Mouse (Mus musculus) midbrain, embryonic 14.5 days (tissue): ENCODE results near the gene Ebf1. TPM values are rescaled to one million over a fixed set of nuclear protein-coding genes. Genes with fewer than 3 reads are reported as not detected.

Experiments used
- ATAC-seq: fragments of 200-750 bp; cut with Nextera tagmentation; 2 replicates; pipeline ENCODE4 v1.8.0; 2017; ENCODE audit warnings: moderate number of reproducible peaks, moderate library complexity; ENCODE audit not compliant: low FRiP score, low TSS enrichment
- DNase-seq: peaks from one replicate; pipeline ENCODE4 v3.0.0-alpha.2; 2015
- H3K27ac ChIP-seq: fragments of 300-500 bp; sonication (generic); replicated peaks from 2 replicates; pipeline ENCODE4 v1.5.1; 2014; ENCODE audit warnings: mild to moderate bottlenecking, low read depth, low read length, moderate library complexity
- H3K27me3 ChIP-seq: fragments of 300-500 bp; sonication (generic); 2 replicates; pipeline ENCODE4 v1.6.1; 2014; ENCODE audit warnings: low read length, control low read depth, mixed read lengths; ENCODE audit not compliant: control insufficient read depth, insufficient read depth
- H3K36me3 ChIP-seq: fragments of 300-500 bp; sonication (generic); 2 replicates; pipeline ENCODE4 v1.6.1; 2014; ENCODE audit warnings: low read length, control low read depth; ENCODE audit not compliant: control insufficient read depth, insufficient read depth
- H3K4me1 ChIP-seq: fragments of 300-500 bp; sonication (generic); 2 replicates; pipeline ENCODE4 v1.6.1; 2014; ENCODE audit warnings: mild to moderate bottlenecking, antibody characterized with exemption, low read length, control low read depth; ENCODE audit not compliant: control insufficient read depth, insufficient read depth
- H3K4me2 ChIP-seq: fragments of 300-500 bp; sonication (generic); 2 replicates; pipeline ENCODE4 v1.6.1; 2014; ENCODE audit warnings: mild to moderate bottlenecking, low read length, moderate library complexity
- H3K4me3 ChIP-seq: fragments of 300-500 bp; sonication (generic); replicated peaks from 2 replicates; pipeline ENCODE4 v1.5.1; 2014; ENCODE audit warnings: low read depth, low read length
- H3K9ac ChIP-seq: fragments of 300-500 bp; sonication (generic); replicated peaks from 2 replicates; pipeline ENCODE4 v1.6.1; 2014; ENCODE audit warnings: mild to moderate bottlenecking, low read length, moderate library complexity
- H3K9me3 ChIP-seq: fragments of 300-500 bp; sonication (generic); 2 replicates; pipeline ENCODE4 v1.6.1; 2016; ENCODE audit warnings: low read length, control low read depth, mixed read lengths; ENCODE audit not compliant: control insufficient read depth
- WGBS: fragments of 180-500 bp; shearing (Covaris S2); extraction: QIAGEN DNeasy Blood & Tissue Kit; methylation state at CpG from one replicate; pipeline ENCODE4 v1.1.7; 2014; 5-methylcytosine and 5-hydroxymethylcytosine counted together
- polyA plus RNA-seq: library from polyadenylated mRNA; unstranded; fragments of >200 nt; fragmentation: Nextera tagmentation; extraction: Ambion mirVana; gene quantifications from 2 replicates; pipeline ENCODE4 v1.2.1, GENCODE M21; 2014

Gene Ebf1
- polyA plus RNA-seq, 1 experiment from 2014 or later = 112 TPM

DNA sequence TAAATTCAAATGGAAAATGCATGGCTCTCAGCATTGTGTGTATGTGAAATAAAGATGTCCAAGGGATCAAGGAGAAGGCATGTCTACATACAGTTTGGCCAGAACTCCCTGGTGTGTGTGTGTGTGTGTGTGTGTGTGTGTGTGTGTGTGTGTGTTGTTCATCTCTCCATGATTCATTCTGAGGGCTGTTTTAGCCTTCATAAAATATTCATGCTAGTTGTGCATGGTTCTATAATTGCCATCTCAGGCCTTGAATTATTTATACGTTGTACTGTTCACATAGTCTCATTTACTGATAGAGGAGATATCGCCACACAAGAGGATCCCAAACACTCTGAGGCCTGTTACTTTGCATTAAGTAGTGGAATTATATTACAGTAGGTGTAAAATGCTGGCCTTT lies 220.5 kb downstream of the Ebf1 start:
- Histone ChIP-seq H3K27me3 (no peaks in the 10 kb centered on the region), H3K9ac (no peak overlapping the region), H3K27ac (peak overlapping the region; percentile 28; the same call in 1 of the 2 replicates), H3K4me3 (no peak overlapping the region), H3K4me1 (peaks cover 46% of the 10 kb centered on the region), H3K4me2 (no peak overlapping the region), H3K9me3 (no peaks in the 10 kb centered on the region), H3K36me3 (no peaks in the 10 kb centered on the region)
- WGBS = 27% methylated on average over 2 of the region's 2 CpGs
- ATAC-seq = peak; percentile 69; the same call in 1 of the 2 replicates
- DNase-seq = peak; percentile 70

DNA sequence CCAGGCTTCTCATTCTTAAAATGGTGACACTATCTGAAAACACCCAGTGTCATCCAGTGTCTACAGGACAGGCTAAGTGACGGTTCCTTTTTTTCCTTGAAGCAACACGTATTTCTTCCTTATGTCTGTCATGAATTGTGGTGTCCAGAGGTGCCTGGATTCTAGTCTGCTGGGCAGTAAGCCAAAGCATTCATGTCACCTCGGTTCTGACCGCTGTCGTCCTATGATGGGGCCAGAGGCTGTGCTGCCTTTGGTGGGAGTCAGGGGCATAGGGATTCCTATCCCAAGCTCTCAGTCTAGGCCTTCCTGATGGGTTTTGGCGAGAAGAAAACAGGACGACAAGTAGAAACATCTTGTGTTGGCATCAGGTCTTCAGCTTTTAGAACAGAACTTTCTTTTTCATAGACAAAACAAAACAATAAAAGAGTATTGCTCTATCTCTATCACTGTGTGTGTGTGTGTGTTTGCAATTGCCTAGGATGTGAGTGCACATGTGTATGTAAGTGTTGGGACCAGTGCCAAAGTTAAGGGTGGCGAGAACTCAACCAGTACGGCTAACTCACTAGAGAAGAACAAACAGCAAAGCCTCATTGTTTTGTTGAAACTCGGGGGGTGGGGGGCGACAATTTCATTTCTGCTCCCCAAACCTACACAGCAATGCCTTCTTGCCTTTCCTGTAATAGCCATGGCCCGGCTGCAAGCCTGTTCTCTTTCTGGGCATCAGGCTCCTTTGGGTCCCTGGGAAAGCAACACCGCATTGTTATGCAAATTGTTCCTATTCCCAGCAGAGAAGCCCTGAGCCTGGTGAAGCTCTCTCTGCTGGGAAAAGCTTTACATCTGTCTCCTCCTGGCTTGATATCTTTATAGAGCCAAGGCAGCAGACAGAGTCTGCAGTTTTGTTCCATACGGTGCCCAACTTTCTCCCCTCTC lies 224.3 kb downstream of the Ebf1 start:
- DNase-seq = peak; percentile 82
- Histone ChIP-seq H3K9ac (no peak overlapping the region), H3K36me3 (no peaks in the 10 kb centered on the region), H3K27ac (no peak overlapping the region), H3K9me3 (no peaks in the 10 kb centered on the region), H3K4me2 (peak overlapping the region; percentile 15; the same call in 1 of the 2 replicates), H3K4me1 (peaks cover 36% of the 10 kb centered on the region), H3K4me3 (no peak overlapping the region), H3K27me3 (no peaks in the 10 kb centered on the region)
- peak; percentile 75; the same call in 1 of the 2 replicates for ATAC-seq
- 29% methylated on average over 14 of the region's 14 CpGs for WGBS

GRCm38 (mm10) chr11:44851874-44852273 lies 234.8 kb downstream of the Ebf1 start:
- WGBS = 77% methylated on average over 3 of the region's 3 CpGs

DNA sequence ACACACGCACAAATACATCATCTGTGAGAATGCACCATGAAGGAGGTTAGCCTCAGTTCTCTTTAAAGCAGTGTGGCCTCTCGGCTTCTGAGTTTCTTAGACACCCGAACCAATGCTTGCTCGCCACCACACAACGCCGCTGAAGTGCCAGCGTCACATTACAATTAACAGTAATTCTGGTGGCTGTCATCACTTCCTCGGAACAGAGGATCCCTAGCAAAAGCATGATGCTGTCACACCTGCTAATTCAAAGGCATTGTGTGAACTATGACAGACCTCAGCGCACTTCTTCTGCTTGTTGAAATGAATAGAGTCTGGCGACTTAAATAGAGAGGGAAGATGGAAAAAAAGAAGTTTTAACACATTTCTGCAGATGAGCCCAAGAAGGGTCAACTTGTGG lies 235.8 kb downstream of the Ebf1 start:
- Histone ChIP-seq H3K4me1 (0 out of 2 replicates have a peak, but pooled peaks cover 2% of the 10 kb centered on the region), H3K9me3 (no peaks in the 10 kb centered on the region), H3K27ac (no peak overlapping the region), H3K27me3 (no peaks in the 10 kb centered on the region), H3K4me2 (no peak overlapping the region), H3K36me3 (no peaks in the 10 kb centered on the region), H3K9ac (no peak overlapping the region), H3K4me3 (no peak overlapping the region)
- WGBS = 81% methylated on average over 10 of the region's 10 CpGs
- DNase-seq (no peak), ATAC-seq (no peak)

More at GRCm38 (mm10) chr11:44851874-44852273, 234.8 kb downstream of the Ebf1 start:
- Histone ChIP-seq H3K9ac (no peak overlapping the region), H3K4me3 (no peak overlapping the region), H3K9me3 (no peaks in the 10 kb centered on the region), H3K36me3 (no peaks in the 10 kb centered on the region), H3K4me1 (0 out of 2 replicates have a peak, but pooled peaks cover 2% of the 10 kb centered on the region), H3K27me3 (no peaks in the 10 kb centered on the region), H3K27ac (no peak overlapping the region), H3K4me2 (no peak overlapping the region)
- no peak for ATAC-seq
- no peak for DNase-seq

- Histone ChIP-seq H3K9me3 (no peaks in the 10 kb centered on the region), H3K36me3 (no peaks in the 10 kb centered on the region), H3K4me2 (no peak overlapping the region), H3K27me3 (no peaks in the 10 kb centered on the region), H3K9ac (no peak overlapping the region), H3K27ac (no peak overlapping the region), H3K4me1 (0 out of 2 replicates have a peak, but pooled peaks cover 2% of the 10 kb centered on the region), H3K4me3 (no peak overlapping the region)
- ATAC-seq (no peak), DNase-seq (no peak)
- 90% methylated on average over 7 of the region's 7 CpGs for WGBS
Measured at GRCm38 (mm10) chr11:44854496-44854895, 237.4 kb downstream of the Ebf1 start.

GRCm38 (mm10) chr11:44861108-44861507 lies 244.0 kb downstream of the Ebf1 start:
- Histone ChIP-seq H3K4me2 (no peak overlapping the region), H3K4me3 (no peak overlapping the region), H3K27me3 (no peaks in the 10 kb centered on the region), H3K9ac (no peak overlapping the region), H3K9me3 (no peaks in the 10 kb centered on the region), H3K36me3 (no peaks in the 10 kb centered on the region), H3K4me1 (0 out of 2 replicates have a peak, but pooled peaks cover 2% of the 10 kb centered on the region), H3K27ac (no peak overlapping the region)
- no peak for DNase-seq
- WGBS = 61% methylated on average over 5 of the region's 5 CpGs
- no peak for ATAC-seq

GRCm38 (mm10) chr11:44863910-44864309 lies 246.8 kb downstream of the Ebf1 start:
- H3K27me3 ChIP-seq = no peaks in the 10 kb centered on the region
- no peak overlapping the region for H3K4me2 ChIP-seq
- 56% methylated on average over 8 of the region's 8 CpGs for WGBS
- no peaks in the 10 kb centered on the region for H3K9me3 ChIP-seq
- no peak for DNase-seq
- H3K4me3 ChIP-seq = no peak overlapping the region
- H3K27ac ChIP-seq = no peak overlapping the region
- ATAC-seq = no peak
- H3K36me3 ChIP-seq = no peaks in the 10 kb centered on the region
- no peak overlapping the region for H3K9ac ChIP-seq
- H3K4me1 ChIP-seq = peaks cover 5% of the 10 kb centered on the region; the same call in 1 of the 2 replicates

DNA sequence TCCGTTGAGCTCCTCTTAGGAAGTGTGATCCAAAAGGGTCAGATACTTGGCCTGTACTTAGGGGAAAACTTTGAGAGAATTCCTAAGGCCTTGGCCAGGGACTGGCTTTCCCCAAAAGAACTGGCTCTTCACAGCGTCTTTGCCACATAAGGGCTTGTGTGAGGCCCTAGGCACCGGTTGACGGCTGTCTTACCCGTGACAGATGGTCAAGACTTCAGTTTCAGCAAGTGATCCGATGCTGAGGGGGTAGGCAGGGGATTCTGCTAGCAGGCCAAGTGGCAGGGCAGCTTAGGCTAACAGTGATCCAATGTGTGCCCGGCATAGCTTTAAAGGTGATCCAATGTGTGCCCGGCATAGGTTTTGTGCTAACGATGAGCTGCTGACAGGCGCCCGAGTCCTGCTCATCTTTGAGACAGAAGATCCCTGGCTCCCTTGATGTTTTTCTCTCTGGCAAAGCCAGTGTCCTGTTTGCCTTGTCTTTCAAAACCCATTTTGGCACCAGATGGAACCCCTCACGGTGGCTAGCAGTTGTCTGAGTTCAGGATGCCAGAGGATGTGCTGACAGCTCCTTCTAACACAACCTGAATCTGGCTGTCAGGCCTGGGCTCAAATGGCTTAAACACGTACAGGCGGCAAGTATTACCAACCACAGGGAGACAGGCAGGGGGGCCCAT lies 249.5 kb downstream of the Ebf1 start:
- peaks cover 5% of the 10 kb centered on the region; the same call in 1 of the 2 replicates for H3K4me1 ChIP-seq
- WGBS = 66% methylated on average over 14 of the region's 14 CpGs
- H3K9ac ChIP-seq = no peak overlapping the region
- no peak overlapping the region for H3K4me2 ChIP-seq
- no peak overlapping the region for H3K4me3 ChIP-seq
- no peaks in the 10 kb centered on the region for H3K27me3 ChIP-seq
- DNase-seq (no peak), ATAC-seq (no peak)
- no peak overlapping the region for H3K27ac ChIP-seq
- no peaks in the 10 kb centered on the region for H3K36me3 ChIP-seq
- no peaks in the 10 kb centered on the region for H3K9me3 ChIP-seq
